Mouse (Mus musculus): ENCODE results near the gene Lrrc72.

GRCm38 (mm10) chr12:36289634-36290033 is 36.4 kb upstream of the Lrrc72 start:
- TF ChIP-seq CTCF (IDR thresholded peaks at IDR 0.05; ENCODE audit: borderline replicate concordance, insufficient read depth, low read depth, low read length) (no peak), POLR2A (IDR thresholded peaks at IDR 0.05; ENCODE audit: borderline replicate concordance, insufficient read depth, low read length) (no peak)

Measured in cerebellum, adult 2 months (tissue).